Mouse (Mus musculus) midbrain, embryonic 16.5 days (tissue): Measurements from ENCODE around the gene Srrm4. TPM values are rescaled to one million over a fixed set of nuclear protein-coding genes. Genes with fewer than 3 reads are reported as not detected.
A peak's percentile ranks its signal among the peaks of the same experiment; 100 is the strongest.

Experiments used
- ATAC-seq: fragments of 200-750 bp; cut with Nextera tagmentation; 2 replicates; pipeline ENCODE4 v1.8.0; 2017; ENCODE audit warnings: moderate TSS enrichment
- H3K27ac ChIP-seq: fragments of 300-500 bp; sonication (generic); 2 replicates; pipeline ENCODE4 v1.5.1; 2014; ENCODE audit warnings: mild to moderate bottlenecking, low read length, mixed read lengths
- H3K27me3 ChIP-seq: fragments of 300-500 bp; sonication (generic); 2 replicates; pipeline ENCODE4 v1.6.1; 2014; ENCODE audit warnings: low read depth, low read length, mixed read lengths; ENCODE audit not compliant: control insufficient read depth, insufficient read depth
- H3K36me3 ChIP-seq: fragments of 300-500 bp; sonication (generic); 2 replicates; pipeline ENCODE4 v1.6.1; 2014; ENCODE audit warnings: mild to moderate bottlenecking, low read length, moderate library complexity, mixed read lengths; ENCODE audit not compliant: control insufficient read depth, insufficient read depth
- H3K4me1 ChIP-seq: fragments of 300-500 bp; sonication (generic); 2 replicates; pipeline ENCODE4 v1.6.1; 2014; ENCODE audit warnings: mild to moderate bottlenecking, low read length, mixed read lengths; ENCODE audit not compliant: control insufficient read depth, insufficient read depth
- H3K4me2 ChIP-seq: fragments of 300-500 bp; sonication (generic); 2 replicates; pipeline ENCODE4 v1.6.1; 2014; ENCODE audit warnings: mild to moderate bottlenecking, low read length, mixed read lengths
- H3K4me3 ChIP-seq: fragments of 300-500 bp; sonication (generic); 2 replicates; pipeline ENCODE4 v1.5.1; 2014; ENCODE audit warnings: low read depth, mild to moderate bottlenecking, low read length, moderate library complexity, mixed read lengths
- H3K9ac ChIP-seq: fragments of 300-500 bp; sonication (generic); 2 replicates; pipeline ENCODE4 v1.6.1; 2014; ENCODE audit warnings: low read depth, low read length, mixed read lengths
- H3K9me3 ChIP-seq: fragments of 300-500 bp; sonication (generic); replicated peaks from 2 replicates; pipeline ENCODE4 v1.6.1; 2014; ENCODE audit warnings: mild to moderate bottlenecking, low read length, mixed read lengths; ENCODE audit not compliant: control insufficient read depth, poor library complexity, severe bottlenecking
- WGBS: fragments of 180-500 bp; shearing (Covaris S2); extraction: QIAGEN DNeasy Blood & Tissue Kit; methylation state at CpG from one replicate; pipeline ENCODE4 v1.1.7; 2014; 5-methylcytosine and 5-hydroxymethylcytosine counted together
- polyA plus RNA-seq: library from polyadenylated mRNA; unstranded; fragments of >200 nt; fragmentation: Nextera tagmentation; extraction: Ambion mirVana; gene quantifications from 2 replicates; pipeline ENCODE4 v1.2.1, GENCODE M21; 2015

Srrm4 gene
- polyA plus RNA-seq, 1 experiment from 2014 or later: 16.6 TPM

DNA sequence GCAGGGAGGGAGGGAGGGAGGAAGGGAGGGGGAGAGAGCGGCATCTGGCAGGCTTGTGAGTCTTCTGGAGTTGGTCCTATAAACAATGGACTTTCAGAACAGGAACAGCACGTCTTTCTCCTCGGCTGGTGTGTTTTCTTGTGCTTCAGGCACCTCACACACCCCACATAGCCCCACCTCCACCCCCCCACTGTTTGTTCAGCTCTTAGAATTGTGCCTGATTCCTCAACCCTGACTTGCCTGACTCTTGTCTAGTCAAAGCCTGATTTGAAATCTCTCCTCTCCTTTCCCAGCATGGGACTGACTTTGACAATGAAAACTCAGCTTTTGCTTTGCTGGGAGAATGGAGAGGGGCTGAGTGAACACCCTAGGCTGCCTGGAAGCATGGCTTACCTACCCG lies 184.3 kb downstream of the Srrm4 start:
- H3K4me2 ChIP-seq: no peak overlapping the region
- no peaks in the 10 kb centered on the region for H3K9me3 ChIP-seq
- no peak overlapping the region for H3K27ac ChIP-seq
- no peak for ATAC-seq
- H3K36me3 ChIP-seq: no peaks in the 10 kb centered on the region
- H3K4me3 ChIP-seq: no peak overlapping the region
- WGBS: 4% methylated on average over 3 of the region's 4 CpGs
- peaks cover 11% of the 10 kb centered on the region for H3K4me1 ChIP-seq
- H3K27me3 ChIP-seq: no peaks in the 10 kb centered on the region
- no peak overlapping the region for H3K9ac ChIP-seq

GRCm38 (mm10) chr5:116406507-116406906 lies 185.1 kb downstream of the Srrm4 start:
- H3K27ac ChIP-seq: no peak overlapping the region
- H3K4me3 ChIP-seq: no peak overlapping the region
- WGBS: 79% methylated on average over 3 of the region's 3 CpGs
- H3K4me1 ChIP-seq: peaks cover 11% of the 10 kb centered on the region
- H3K9ac ChIP-seq: no peak overlapping the region
- H3K27me3 ChIP-seq: no peaks in the 10 kb centered on the region
- H3K4me2 ChIP-seq: no peak overlapping the region
- no peak for ATAC-seq
- H3K36me3 ChIP-seq: no peaks in the 10 kb centered on the region
- no peaks in the 10 kb centered on the region for H3K9me3 ChIP-seq

DNA sequence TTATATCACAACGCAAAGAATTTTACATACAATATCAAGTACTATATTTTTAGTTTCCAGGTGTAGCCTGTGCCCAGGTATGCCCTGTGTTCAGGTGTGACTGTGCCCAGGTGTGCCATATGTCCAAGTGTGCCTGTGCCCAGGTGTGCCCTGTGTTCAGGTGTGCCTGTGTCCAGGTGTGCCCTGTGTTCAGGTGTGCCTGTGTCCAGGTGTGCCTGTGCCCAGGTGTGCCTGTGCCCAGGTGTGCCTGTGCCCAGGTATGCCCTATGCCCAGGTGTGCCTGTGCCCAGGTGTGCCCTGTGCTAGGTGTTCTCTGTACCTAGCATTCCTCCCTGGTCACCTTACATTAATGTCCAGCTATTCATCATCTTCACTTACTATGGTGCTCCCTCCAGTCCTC lies 185.7 kb downstream of the Srrm4 start:
- no peak overlapping the region for H3K4me3 ChIP-seq
- no peak overlapping the region for H3K4me2 ChIP-seq
- H3K36me3 ChIP-seq: no peaks in the 10 kb centered on the region
- no peak overlapping the region for H3K9ac ChIP-seq
- no peak overlapping the region for H3K27ac ChIP-seq
- ATAC-seq: no peak
- no peaks in the 10 kb centered on the region for H3K9me3 ChIP-seq
- peaks cover 11% of the 10 kb centered on the region for H3K4me1 ChIP-seq
- WGBS: 97% methylated on average over 1 of the region's 1 CpGs
- H3K27me3 ChIP-seq: no peaks in the 10 kb centered on the region

- H3K4me3 ChIP-seq: no peak overlapping the region
- no peak for ATAC-seq
- H3K27ac ChIP-seq: no peak overlapping the region
- 82% methylated on average over 2 of the region's 2 CpGs for WGBS
- no peaks in the 10 kb centered on the region for H3K27me3 ChIP-seq
- peaks cover 8% of the 10 kb centered on the region; the same call in 1 of the 2 replicates for H3K4me1 ChIP-seq
- no peaks in the 10 kb centered on the region for H3K9me3 ChIP-seq
- no peaks in the 10 kb centered on the region for H3K36me3 ChIP-seq
- H3K9ac ChIP-seq: no peak overlapping the region
- H3K4me2 ChIP-seq: no peak overlapping the region
Measured at GRCm38 (mm10) chr5:116404063-116404462, 187.6 kb downstream of the Srrm4 start.

DNA sequence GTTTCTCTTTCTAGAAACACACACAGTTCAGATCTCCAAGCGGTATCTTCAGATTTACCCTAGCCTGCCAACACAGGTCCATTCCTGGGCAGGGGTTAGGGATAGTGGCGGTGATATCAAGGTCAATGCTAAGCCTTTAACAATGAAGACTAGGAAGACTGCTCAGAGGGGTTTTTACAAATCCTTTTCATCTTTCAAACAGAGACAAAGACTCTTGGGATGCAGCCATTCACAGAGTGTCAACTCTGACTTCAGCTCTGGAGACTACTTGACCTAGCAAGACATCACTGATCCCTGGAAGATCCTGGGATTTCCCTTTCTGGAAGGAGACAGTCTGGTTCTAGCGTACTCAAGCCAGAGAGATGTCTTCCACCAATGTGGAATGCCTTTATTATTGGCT lies 190.8 kb downstream of the Srrm4 start:
- Histone ChIP-seq H3K9ac (no peak overlapping the region), H3K27me3 (no peaks in the 10 kb centered on the region), H3K9me3 (no peaks in the 10 kb centered on the region), H3K36me3 (no peaks in the 10 kb centered on the region), H3K4me1 (no peaks in the 10 kb centered on the region), H3K4me3 (no peak overlapping the region), H3K4me2 (no peak overlapping the region), H3K27ac (no peak overlapping the region)
- 46% methylated on average over 3 of the region's 3 CpGs for WGBS
- no peak for ATAC-seq

DNA sequence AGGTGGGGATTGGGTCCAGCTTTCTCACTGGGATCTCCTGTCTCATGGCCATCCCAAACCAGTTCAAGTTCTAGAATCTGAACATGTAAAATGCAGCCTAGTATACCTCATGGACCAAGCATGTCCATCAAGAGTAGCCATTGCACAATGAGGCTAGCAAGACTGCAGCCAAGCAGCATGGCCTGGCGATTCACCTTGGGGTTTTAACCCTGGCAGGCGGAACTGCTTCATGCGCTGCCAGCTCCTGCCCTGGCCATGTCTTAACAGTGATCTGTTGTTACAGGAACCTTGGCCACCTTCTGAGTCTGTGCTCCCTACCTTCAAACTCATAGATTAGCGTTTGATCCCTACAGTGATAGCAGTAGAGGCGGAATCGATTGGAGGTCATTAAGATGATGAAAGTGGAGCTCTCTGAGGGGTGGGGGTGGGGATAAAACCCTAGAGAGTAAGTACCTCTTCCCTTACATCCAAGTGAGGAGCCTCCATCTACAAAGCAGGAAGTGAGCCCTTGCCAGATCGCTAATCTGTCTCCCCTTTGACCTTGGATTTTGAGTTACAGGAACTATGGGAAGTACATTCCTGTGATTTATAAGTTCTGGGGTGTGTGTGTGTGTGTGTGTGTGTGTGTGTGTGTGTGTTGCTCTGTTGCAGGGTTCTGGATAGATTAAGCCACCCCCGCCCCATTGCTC lies 191.4 kb downstream of the Srrm4 start:
- Histone ChIP-seq H3K9ac (no peak overlapping the region), H3K9me3 (no peaks in the 10 kb centered on the region), H3K27ac (no peak overlapping the region), H3K4me3 (no peak overlapping the region), H3K4me1 (no peaks in the 10 kb centered on the region), H3K27me3 (no peaks in the 10 kb centered on the region), H3K36me3 (no peaks in the 10 kb centered on the region), H3K4me2 (no peak overlapping the region)
- 80% methylated on average over 8 of the region's 8 CpGs for WGBS
- ATAC-seq: no peak

DNA sequence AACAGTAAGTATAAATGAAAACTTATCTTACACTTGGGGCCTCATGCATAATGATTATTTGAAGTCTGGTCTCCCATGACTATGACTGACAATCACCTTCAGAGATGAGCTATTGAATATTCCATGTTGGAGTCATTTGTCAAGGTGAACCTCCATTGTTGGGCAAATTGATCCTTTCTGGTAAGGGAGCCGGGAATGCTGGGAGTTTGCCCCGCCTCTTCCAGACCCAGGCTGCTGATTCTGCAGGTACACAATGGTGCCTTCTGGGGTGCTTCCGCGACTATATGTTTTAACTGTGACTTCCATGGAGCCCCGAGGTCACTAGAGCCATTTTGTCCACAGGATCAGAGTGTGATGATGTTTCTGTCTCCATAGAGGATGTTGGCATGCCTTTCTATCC lies 195.5 kb downstream of the Srrm4 start:
- H3K27ac ChIP-seq: no peak overlapping the region
- H3K36me3 ChIP-seq: no peaks in the 10 kb centered on the region
- 80% methylated on average over 5 of the region's 5 CpGs for WGBS
- no peak overlapping the region for H3K4me2 ChIP-seq
- ATAC-seq: no peak
- H3K4me3 ChIP-seq: no peak overlapping the region
- H3K27me3 ChIP-seq: no peaks in the 10 kb centered on the region
- no peaks in the 10 kb centered on the region for H3K4me1 ChIP-seq
- H3K9me3 ChIP-seq: no peaks in the 10 kb centered on the region
- H3K9ac ChIP-seq: no peak overlapping the region

DNA sequence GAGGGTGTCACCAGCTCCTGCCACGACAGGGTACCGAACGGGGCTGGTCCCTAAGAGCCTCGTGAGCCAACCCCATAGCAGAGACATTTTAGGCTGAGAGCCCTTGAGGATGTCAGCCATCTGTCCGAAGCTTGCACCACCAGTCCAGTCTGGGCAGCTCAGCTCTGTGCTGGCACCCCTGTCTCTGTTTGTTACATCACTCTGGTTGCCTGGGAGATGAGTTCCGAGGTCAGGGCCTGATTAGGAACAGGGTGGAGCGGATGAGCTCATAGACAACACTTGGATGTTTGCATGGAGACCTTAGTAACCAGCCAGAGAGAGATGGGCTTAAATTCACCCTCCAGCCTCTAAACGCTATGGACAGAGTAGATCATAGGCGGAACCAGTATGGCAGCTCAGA lies 199.0 kb downstream of the Srrm4 start:
- Histone ChIP-seq H3K9ac (no peak overlapping the region), H3K4me1 (peaks cover 5% of the 10 kb centered on the region; the same call in 1 of the 2 replicates), H3K4me3 (no peak overlapping the region), H3K27ac (no peak overlapping the region), H3K9me3 (no peaks in the 10 kb centered on the region), H3K4me2 (no peak overlapping the region), H3K27me3 (no peaks in the 10 kb centered on the region), H3K36me3 (no peaks in the 10 kb centered on the region)
- WGBS: 73% methylated on average over 9 of the region's 9 CpGs
- ATAC-seq: no peak

- no peaks in the 10 kb centered on the region for H3K9me3 ChIP-seq
- peak overlapping the region; percentile 10; the same call in 1 of the 2 replicates for H3K4me2 ChIP-seq
- H3K4me3 ChIP-seq: no peak overlapping the region
- no peaks in the 10 kb centered on the region for H3K27me3 ChIP-seq
- H3K4me1 ChIP-seq: peaks cover 5% of the 10 kb centered on the region; the same call in 1 of the 2 replicates
- no peak overlapping the region for H3K9ac ChIP-seq
- H3K36me3 ChIP-seq: no peaks in the 10 kb centered on the region
- peak; percentile 88 for ATAC-seq
- WGBS: 37% methylated on average over 15 of the region's 15 CpGs
- peak overlapping the region; percentile 60 for H3K27ac ChIP-seq
Measured at GRCm38 (mm10) chr5:116389856-116390542, 201.6 kb downstream of the Srrm4 start.
